Mouse (Mus musculus): ENCODE measurements around the gene Il27ra. TPM values are rescaled to one million over a fixed set of nuclear protein-coding genes. Genes with fewer than 3 reads are reported as not detected.
"Not testable (repeated sequence)": the region's sequence is repeated elsewhere in the genome, so short reads cannot be mapped to it uniquely, and the experiment has no call there.

The Il27ra gene
- total RNA-seq, 2 experiments from 2014 or later, result 4.0 to 4.2 TPM

DNA sequence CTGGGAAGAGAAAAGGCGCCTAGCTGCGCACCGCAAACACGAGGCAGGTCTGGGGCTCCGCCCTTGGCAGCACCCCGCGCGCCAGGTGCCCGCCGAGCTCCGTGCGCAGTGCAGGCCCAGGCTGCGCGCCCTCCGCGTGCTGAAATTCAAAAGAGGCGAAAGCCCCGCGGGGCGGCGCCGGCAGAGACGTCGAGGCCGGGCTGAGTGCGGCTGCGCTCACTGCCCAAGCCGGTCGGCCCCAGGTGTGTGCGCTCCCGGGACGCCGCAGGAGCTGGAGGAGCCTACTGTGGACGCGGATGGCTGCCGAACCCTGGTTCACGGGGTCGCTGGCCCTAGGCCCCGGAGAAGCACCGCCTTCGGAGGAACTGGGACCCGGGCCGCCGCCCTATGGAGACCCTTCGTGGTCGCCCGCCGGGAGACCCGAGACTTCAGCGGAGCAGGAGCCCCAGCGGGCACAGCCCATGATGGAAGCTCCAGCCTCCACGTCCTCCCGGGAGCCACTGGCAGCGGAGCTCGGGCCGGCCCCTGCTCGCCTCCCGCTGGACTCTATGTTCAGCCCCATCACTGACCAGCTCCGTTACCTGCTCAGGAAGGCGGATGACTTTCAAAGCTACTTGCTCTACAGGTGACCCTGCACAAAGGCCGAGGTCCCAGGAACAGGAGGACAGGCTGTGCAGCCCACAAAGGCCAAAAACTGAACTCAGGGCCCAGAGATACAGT is 40.9 kb downstream of the Il27ra start, which contains the start of gene 1700067K01Rik:
TSS of gene 1700067K01Rik (plus strand) at position 222 of the 720 bp plus-strand sequence.
- intact Hi-C loops (cut with DNase I), result no loop called here
- no peak for DNase-seq (ENCODE audit: low spot score)

DNA sequence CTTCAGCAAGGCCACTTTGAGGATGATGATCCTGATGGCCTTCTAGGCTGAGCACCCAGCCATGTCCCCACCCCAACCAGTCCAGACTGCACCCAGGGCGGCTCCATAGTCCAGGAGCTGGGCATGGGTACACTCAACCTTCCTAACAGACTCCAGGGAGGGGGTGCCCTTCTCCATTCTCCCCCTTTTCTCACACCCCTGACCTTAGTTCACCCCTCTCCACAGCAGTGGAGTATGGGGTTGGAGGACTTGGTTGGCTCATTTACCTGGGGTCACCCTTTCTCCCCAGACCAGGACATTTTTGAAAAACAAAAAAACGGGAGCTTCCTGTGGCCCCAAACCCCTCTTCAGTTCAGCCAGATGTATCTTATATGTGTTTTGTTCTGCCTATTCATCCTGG is 42.6 kb downstream of the Il27ra start:
- intact Hi-C loops (cut with DNase I), result no loop called here
- no peak for DNase-seq (ENCODE audit: low spot score)

GRCm38 (mm10) chr8:83999057-83999705 is 43.2 kb downstream of the Il27ra start:
- intact Hi-C loops (cut with DNase I), result no loop called here
- DNase-seq (ENCODE audit: low spot score), result no peak

GRCm38 (mm10) chr8:83998231-83999056 is 43.9 kb downstream of the Il27ra start:
- intact Hi-C loops (cut with DNase I), result no loop called here

GRCm38 (mm10) chr8:83997511-83998141 is 44.8 kb downstream of the Il27ra start, which contains the start of gene Samd1:
Gene Samd1 (plus strand): TSS chr8:83997672.
- no peak for DNase-seq (ENCODE audit: low spot score)
- intact Hi-C loops (cut with DNase I), result no loop called here

More at GRCm38 (mm10) chr8:83998231-83999056, 43.9 kb downstream of the Il27ra start:
- DNase-seq (ENCODE audit: low spot score), result no peak

DNA sequence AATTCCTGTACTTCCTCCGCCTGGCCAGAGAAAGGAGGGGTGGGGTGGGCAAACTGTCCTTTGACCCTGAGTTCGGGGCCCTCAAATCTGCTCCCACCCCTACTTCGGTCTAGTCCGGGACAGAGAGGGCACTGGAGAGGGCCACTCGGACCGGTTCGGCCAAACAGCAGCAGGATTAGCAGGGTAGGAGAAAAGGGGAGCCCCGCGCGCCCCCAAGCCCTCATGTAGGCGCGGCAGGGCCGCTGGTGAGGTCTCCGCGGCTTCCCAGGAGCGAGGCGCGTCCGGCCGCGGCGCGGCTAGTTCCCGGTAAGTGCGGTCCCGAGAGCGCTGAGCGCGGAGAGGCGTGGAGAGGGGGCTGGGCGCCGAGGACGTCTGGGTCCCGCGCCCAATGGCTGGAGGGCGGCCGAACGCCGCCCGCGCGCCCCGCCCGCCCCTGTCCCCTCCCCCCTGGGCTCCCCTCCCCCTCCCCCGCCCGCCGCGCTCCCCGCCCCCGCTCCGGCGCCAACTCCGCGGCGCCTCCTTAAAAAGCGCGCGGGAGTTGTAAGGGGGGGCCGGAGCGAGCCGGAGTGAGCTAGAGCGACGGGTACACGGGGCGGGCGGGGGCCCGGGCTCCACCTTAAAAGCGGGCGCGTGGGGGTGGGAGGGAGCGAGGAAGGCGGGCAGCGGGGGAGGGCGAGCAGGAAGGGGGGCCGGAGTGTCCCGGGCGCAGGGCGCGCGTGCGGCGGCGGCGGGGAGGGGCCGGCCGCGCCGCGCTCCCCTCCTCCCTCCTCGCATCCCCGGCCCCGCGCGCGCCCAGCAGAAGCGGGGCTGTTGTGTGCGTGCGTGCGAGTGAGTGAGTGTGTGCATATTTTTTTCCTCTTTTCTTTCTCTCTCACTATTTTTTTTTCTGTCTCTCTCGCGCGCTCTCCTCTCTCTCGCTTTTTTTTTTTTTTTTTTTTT is 45.6 kb downstream of the Il27ra start:
- intact Hi-C loops (cut with DNase I), result no loop called here
- peak; percentile 81 for DNase-seq (ENCODE audit: low spot score)

DNA sequence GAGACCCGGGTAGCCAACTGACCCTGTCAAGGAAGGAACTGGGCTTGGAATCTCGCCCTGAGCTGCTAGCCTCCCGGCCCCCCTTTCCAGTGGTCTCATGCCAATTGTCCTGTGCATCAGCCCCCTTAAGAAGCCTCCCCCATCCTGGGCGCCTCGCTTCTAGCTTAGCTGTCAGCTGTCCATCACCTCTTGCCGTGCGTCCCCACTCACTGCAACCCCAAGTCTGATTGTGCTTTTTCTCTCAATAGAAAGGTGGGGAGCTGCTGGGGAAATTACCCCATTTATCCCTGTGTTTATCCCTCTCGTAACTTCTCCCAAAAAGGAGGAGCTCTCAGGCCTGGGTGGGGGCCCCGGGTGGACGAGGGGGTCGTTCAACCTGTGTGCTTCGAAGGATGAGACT is 46.4 kb downstream of the Il27ra start:
- no peak for DNase-seq (ENCODE audit: low spot score)
- intact Hi-C loops (cut with DNase I), result loop anchor here (2.0 kb wide), 1 partner anchor 21 kb away; no protein-coding TSS in a partner anchor

- DNase-seq (ENCODE audit: low spot score), result no peak
- intact Hi-C loops (cut with DNase I), result loop anchor here (2.0 kb wide), 1 partner anchor 19 kb away; no protein-coding TSS in a partner anchor
Measured at GRCm38 (mm10) chr8:83994030-83994429, 48.4 kb downstream of the Il27ra start.

DNA sequence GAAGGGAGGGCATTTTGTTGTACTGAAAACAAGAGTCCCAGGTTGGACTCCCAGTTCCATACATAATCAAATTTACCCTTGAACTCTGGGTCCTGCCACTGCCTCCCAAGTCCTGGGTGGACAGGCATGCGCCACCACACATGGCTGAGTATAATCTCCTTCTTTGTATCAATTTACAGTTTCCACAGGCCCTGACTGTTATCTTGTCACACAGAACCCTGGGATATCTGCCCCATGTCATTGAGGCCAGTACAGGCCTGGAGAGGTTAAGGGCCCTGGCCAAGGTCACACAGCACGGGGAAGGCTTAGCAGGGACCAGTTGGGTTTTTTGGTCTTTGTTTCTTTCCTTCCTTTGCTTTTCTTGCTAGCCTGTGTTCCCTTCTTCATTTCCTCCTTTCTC is 49.9 kb downstream of the Il27ra start:
- DNase-seq (ENCODE audit: low spot score), result no peak
- intact Hi-C loops (cut with DNase I), result no loop called here

- DNase-seq (ENCODE audit: low spot score), result no peak
- intact Hi-C loops (cut with DNase I), result no loop called here
Measured at GRCm38 (mm10) chr8:83990170-83990569, 52.2 kb downstream of the Il27ra start.

DNA sequence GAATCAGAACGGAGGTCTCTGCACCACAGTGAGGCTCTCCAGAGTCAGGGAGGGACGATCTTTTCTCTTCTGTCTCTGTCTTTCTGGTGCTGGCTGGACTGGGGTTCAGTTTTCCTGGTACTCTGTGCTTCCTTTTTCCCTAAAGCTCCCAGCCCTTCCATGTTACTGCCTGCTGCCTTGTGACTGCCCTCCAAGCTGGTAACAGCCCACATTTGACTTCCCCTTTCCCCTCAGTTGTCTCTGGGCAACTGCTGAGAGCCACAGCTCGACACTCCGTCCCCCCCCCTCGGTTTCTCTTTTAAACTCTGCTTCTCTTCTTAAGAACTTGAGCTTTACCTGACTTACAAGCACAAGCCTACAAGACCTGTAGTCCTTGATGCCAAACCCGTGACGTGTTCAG is 53.1 kb downstream of the Il27ra start:
- intact Hi-C loops (cut with DNase I), result no loop called here
- DNase-seq (ENCODE audit: low spot score), result no peak

DNA sequence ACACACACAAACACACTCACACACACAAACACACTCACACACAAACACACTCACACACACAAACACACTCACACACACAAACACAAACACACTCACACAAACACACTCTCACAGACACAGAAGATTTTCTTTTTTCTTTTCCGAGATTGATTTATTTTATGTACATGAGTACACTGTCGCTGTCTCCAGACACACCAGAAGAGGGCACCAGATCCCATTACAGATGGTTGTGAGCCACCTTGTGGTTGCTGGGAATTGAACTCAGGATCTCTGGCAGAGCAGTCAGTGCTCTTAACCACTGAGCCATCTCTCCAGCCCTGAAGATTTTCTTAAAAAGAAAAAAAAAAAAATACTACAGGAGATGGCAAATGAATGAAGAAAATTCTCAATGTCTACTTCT is 59.2 kb downstream of the Il27ra start:
- intact Hi-C loops (cut with DNase I), result not testable (repeated sequence)

DNA sequence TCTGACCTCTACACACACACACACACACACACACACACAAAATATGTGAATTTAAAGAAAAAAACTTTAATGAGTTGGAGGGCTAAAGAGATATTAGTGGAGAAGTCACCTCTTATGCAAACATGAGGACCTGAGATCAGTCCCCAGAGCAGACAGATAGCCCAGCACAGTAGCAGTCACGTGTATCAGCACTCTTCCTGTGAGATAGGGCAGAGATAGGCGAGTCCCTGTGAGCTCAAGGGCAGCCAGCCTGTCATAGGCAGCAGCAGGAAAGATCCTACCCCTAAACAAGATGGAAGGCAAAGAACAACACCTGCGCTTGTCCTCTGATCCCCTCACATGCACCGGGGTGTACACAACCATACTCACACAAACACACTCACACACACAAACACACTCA is 59.9 kb downstream of the Il27ra start:
- no peak for DNase-seq (ENCODE audit: low spot score)
- intact Hi-C loops (cut with DNase I), result no loop called here

More for the DNA sequence above, 59.2 kb downstream of the Il27ra start:
- DNase-seq (ENCODE audit: low spot score), result not testable (repeated sequence)

DNA sequence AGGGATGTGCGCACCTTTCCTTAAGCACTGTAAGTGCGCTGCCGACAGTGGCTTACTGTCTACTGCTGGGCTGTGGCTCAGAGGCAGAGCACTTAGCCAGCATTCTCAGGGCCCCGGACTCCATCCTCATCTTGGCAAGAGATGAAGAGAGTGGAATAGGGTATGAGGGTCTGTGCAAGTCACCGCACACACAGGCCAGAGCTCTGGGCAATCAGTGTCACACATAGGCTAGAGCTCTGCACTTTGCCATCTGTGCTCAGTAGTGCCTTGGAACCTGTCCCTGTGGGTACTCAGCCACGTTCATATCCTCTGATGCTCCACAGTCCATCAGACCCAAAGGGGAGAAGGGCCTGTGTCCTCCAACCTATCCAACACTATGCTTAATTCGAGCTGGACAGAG is 60.9 kb downstream of the Il27ra start:
- intact Hi-C loops (cut with DNase I), result no loop called here
- DNase-seq (ENCODE audit: low spot score), result no peak

DNA sequence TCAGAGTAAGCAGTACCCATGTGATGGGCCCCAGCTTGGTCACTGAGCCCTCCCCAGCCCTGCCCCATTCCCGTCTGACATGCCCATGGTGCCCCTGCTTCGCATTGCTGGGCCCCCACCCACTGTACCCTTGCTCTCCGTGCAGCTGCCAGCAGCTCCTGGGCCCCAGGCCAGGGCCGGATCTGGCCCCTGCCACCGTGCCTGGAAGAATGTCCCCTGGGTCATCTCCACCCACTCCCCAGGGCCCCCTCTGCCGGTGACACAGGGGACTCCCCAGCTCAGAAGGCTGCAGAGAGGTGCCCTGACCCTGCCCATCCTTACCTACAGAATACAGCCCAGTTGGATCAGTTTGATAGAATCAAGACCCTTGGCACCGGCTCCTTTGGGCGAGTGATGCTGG is 61.5 kb downstream of the Il27ra start:
- peak; percentile 64 for DNase-seq (ENCODE audit: low spot score)

More for the DNA sequence above, 61.5 kb downstream of the Il27ra start:
- intact Hi-C loops (cut with DNase I), result no loop called here
